Mouse (Mus musculus): ENCODE measurements at regions not wholly inside any gene's neighbourhood (a gene's known extent, or its start where the extent isn't known, plus 50 kb on each side); places are given as distances from the start of the nearest gene placed in this dataset.

GRCm38 (mm10) chr13:51962676-51963075, 116.2 kb downstream of the Gadd45g start:
- Histone ChIP-seq H3K36me3 (no peaks in the 10 kb centered on the region), H3K9me3 (no peaks in the 10 kb centered on the region), H3K9ac (no peak overlapping the region), H3K4me2 (replicated peaks) (no peak overlapping the region), H3K4me1 (peaks cover 23% of the 10 kb centered on the region), H3K27me3 (no peaks in the 10 kb centered on the region), H3K4me3 (no peak overlapping the region), H3K27ac (no peak overlapping the region)
- 44% methylated on average over 5 of the region's 5 CpGs for WGBS
- no peak for ATAC-seq (ENCODE audit: low FRiP score, low read depth)

GRCm38 (mm10) chr13:51963966-51964365, 117.5 kb downstream of the Gadd45g start:
- Histone ChIP-seq H3K27ac (no peak overlapping the region), H3K27me3 (no peaks in the 10 kb centered on the region), H3K9me3 (no peaks in the 10 kb centered on the region), H3K4me1 (peaks cover 30% of the 10 kb centered on the region), H3K4me2 (replicated peaks) (no peak overlapping the region), H3K9ac (no peak overlapping the region), H3K4me3 (no peak overlapping the region), H3K36me3 (no peaks in the 10 kb centered on the region)
- no peak for ATAC-seq (ENCODE audit: low FRiP score, low read depth)
- WGBS = 76% methylated on average over 6 of the region's 6 CpGs

DNA sequence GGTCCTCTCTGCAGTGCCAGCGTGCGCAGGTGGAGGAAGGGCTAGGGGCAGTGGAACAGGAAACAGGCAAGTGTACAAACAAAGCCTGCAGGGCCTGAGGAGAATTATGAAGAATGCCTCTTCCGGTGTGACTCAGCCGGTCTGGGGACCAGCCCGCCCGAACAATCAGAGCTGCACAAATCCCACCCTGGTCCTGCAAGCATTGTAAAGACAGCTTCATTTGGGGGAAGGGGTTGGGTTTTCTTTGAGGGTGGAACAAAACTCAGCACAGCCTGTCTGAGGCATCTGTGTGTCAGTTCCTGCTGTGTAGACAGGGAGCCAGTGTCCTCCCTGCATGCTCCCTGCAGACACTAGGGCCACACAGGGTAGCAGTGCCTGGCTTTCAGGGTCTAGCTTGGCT, 117.9 kb downstream of the Gadd45g start:
- ATAC-seq (ENCODE audit: low FRiP score, low read depth) = no peak
- H3K36me3 ChIP-seq = no peaks in the 10 kb centered on the region
- H3K27ac ChIP-seq = 0 out of 2 replicates have a peak overlapping the region, but pooled peaks have one; percentile 12
- H3K4me3 ChIP-seq = no peak overlapping the region
- no peak overlapping the region for H3K4me2 ChIP-seq (replicated peaks)
- peaks cover 32% of the 10 kb centered on the region for H3K4me1 ChIP-seq
- 36% methylated on average over 6 of the region's 6 CpGs for WGBS
- H3K9ac ChIP-seq = no peak overlapping the region
- H3K27me3 ChIP-seq = no peaks in the 10 kb centered on the region
- H3K9me3 ChIP-seq = no peaks in the 10 kb centered on the region

DNA sequence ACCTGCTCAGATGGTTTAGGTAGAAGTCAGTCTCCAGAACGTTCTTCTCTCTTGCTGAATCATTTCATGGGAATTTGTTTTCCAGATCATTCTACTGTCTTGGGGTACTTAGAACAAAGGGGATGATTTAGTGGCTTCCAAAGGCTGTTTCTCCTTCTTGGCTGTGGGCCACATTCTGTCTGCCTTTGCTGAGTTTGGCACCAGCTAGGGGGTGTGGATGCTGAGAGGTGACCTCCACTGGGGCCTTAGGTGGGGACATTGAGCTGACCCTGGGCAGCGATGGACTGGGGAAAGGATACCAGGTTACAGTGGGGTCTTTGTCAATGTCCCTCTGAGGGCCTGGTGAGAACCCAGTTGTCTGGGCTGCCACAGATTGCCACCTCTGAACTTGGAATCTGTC, 118.4 kb downstream of the Gadd45g start:
- Histone ChIP-seq H3K9me3 (no peaks in the 10 kb centered on the region), H3K4me2 (replicated peaks) (no peak overlapping the region), H3K27ac (0 out of 2 replicates have a peak overlapping the region, but pooled peaks have one; percentile 12), H3K27me3 (no peaks in the 10 kb centered on the region), H3K4me3 (no peak overlapping the region), H3K9ac (no peak overlapping the region), H3K4me1 (peaks cover 34% of the 10 kb centered on the region), H3K36me3 (no peaks in the 10 kb centered on the region)
- no peak for ATAC-seq (ENCODE audit: low FRiP score, low read depth)
- WGBS = 73% methylated on average over 2 of the region's 2 CpGs

GRCm38 (mm10) chr13:51968103-51968502, 121.6 kb downstream of the Gadd45g start:
- Histone ChIP-seq H3K9me3 (no peaks in the 10 kb centered on the region), H3K9ac (no peak overlapping the region), H3K4me2 (replicated peaks) (no peak overlapping the region), H3K27me3 (no peaks in the 10 kb centered on the region), H3K27ac (no peak overlapping the region), H3K36me3 (no peaks in the 10 kb centered on the region), H3K4me1 (peaks cover 43% of the 10 kb centered on the region), H3K4me3 (no peak overlapping the region)
- WGBS = 82% methylated on average over 6 of the region's 6 CpGs
- no peak for ATAC-seq (ENCODE audit: low FRiP score, low read depth)

DNA sequence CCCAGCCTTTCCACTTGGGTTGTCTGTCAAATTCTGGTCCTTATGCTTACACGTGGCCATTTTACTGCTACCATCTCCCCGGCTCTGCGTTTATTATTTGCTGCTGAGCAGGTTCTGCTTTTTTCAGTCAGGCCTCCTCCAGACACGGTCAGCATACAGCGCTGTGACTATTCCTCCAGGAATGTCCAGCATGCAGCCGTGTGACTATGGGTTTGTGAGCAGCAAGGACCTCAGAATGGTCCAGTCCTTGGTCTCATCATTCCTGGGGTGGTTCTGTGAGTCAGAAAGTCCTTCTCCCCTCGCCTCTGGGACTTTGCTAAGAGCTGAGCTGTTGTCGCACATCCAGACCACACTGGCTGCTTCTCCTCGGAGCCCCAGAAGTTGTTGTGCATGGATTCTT, 122.3 kb downstream of the Gadd45g start:
- Histone ChIP-seq H3K4me3 (no peak overlapping the region), H3K4me2 (replicated peaks) (no peak overlapping the region), H3K27ac (no peak overlapping the region), H3K4me1 (peaks cover 50% of the 10 kb centered on the region), H3K9me3 (no peaks in the 10 kb centered on the region), H3K9ac (no peak overlapping the region), H3K27me3 (no peaks in the 10 kb centered on the region), H3K36me3 (no peaks in the 10 kb centered on the region)
- WGBS = 65% methylated on average over 9 of the region's 9 CpGs
- no peak for ATAC-seq (ENCODE audit: low FRiP score, low read depth)

- no peaks in the 10 kb centered on the region for H3K27me3 ChIP-seq
- H3K4me2 ChIP-seq (replicated peaks) = no peak overlapping the region
- peaks cover 51% of the 10 kb centered on the region for H3K4me1 ChIP-seq
- H3K9ac ChIP-seq = no peak overlapping the region
- no peaks in the 10 kb centered on the region for H3K36me3 ChIP-seq
- no peak for ATAC-seq (ENCODE audit: low FRiP score, low read depth)
- no peak overlapping the region for H3K27ac ChIP-seq
- no peaks in the 10 kb centered on the region for H3K9me3 ChIP-seq
- no peak overlapping the region for H3K4me3 ChIP-seq
- WGBS = 80% methylated on average over 11 of the region's 11 CpGs
Observed at GRCm38 (mm10) chr13:51970051-51970450, 123.6 kb downstream of the Gadd45g start.

GRCm38 (mm10) chr13:51972656-51973310, 126.3 kb downstream of the Gadd45g start:
- Histone ChIP-seq H3K4me1 (peaks cover 70% of the 10 kb centered on the region), H3K27ac (peak overlapping the region; percentile 88), H3K9me3 (peaks cover 7% of the 10 kb centered on the region; the same call in 1 of the 2 replicates), H3K27me3 (no peaks in the 10 kb centered on the region), H3K4me2 (replicated peaks) (peak overlapping the region; percentile 52), H3K36me3 (no peaks in the 10 kb centered on the region), H3K4me3 (no peak overlapping the region), H3K9ac (peak overlapping the region; percentile 40; the same call in 1 of the 2 replicates)
- 21% methylated on average over 12 of the region's 12 CpGs for WGBS
- peak; percentile 25; the same call in 1 of the 2 replicates for ATAC-seq (ENCODE audit: low FRiP score, low read depth)

GRCm38 (mm10) chr13:51973461-51973860, 127.0 kb downstream of the Gadd45g start:
- no peak overlapping the region for H3K4me3 ChIP-seq
- WGBS = 22% methylated on average over 10 of the region's 10 CpGs
- no peak overlapping the region; the same call in 1 of the 2 replicates for H3K9ac ChIP-seq
- H3K27me3 ChIP-seq = no peaks in the 10 kb centered on the region
- H3K36me3 ChIP-seq = no peaks in the 10 kb centered on the region
- ATAC-seq (ENCODE audit: low FRiP score, low read depth) = peak; percentile 52
- H3K4me2 ChIP-seq (replicated peaks) = peak overlapping the region; percentile 52
- H3K27ac ChIP-seq = peak overlapping the region; percentile 88
- peaks cover 9% of the 10 kb centered on the region; the same call in 1 of the 2 replicates for H3K9me3 ChIP-seq
- H3K4me1 ChIP-seq = peaks cover 68% of the 10 kb centered on the region

DNA sequence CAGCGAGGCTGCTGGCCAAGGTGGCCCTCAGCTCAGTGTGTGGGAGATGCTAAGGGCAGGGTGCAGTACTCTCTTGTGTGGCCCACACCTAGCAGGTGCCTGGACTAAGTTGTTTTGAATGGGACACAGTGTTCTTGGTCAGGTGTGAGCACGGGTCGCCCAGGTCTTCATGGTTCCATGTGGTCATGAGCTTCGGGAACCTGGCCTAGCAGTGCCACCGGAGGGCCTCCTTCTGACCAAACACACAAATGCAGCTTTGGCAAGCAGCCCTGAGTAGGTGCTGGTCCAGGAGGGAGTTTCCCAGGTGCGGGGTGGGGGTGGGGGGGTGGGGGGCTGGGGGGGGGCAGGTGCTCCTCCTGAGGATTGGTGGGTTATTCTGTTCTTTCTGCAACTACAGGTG, 127.6 kb downstream of the Gadd45g start:
- Histone ChIP-seq H3K4me2 (replicated peaks) (peak overlapping the region; percentile 52; the same call in 1 of the 2 replicates), H3K36me3 (no peaks in the 10 kb centered on the region), H3K27me3 (no peaks in the 10 kb centered on the region), H3K9ac (no peak overlapping the region), H3K9me3 (peaks cover 9% of the 10 kb centered on the region; the same call in 1 of the 2 replicates), H3K27ac (peak overlapping the region; percentile 88), H3K4me3 (no peak overlapping the region), H3K4me1 (peaks cover 61% of the 10 kb centered on the region)
- WGBS = 91% methylated on average over 6 of the region's 6 CpGs
- ATAC-seq (ENCODE audit: low FRiP score, low read depth) = peak; percentile 6; the same call in 1 of the 2 replicates

- no peak overlapping the region for H3K4me3 ChIP-seq
- H3K4me2 ChIP-seq (replicated peaks) = peak overlapping the region; percentile 37
- 43% methylated on average over 10 of the region's 10 CpGs for WGBS
- no peaks in the 10 kb centered on the region for H3K27me3 ChIP-seq
- no peak overlapping the region for H3K9ac ChIP-seq
- peak overlapping the region; percentile 88 for H3K27ac ChIP-seq
- no peak for ATAC-seq (ENCODE audit: low FRiP score, low read depth)
- peaks cover 61% of the 10 kb centered on the region for H3K4me1 ChIP-seq
- peaks cover 9% of the 10 kb centered on the region; the same call in 1 of the 2 replicates for H3K9me3 ChIP-seq
- H3K36me3 ChIP-seq = no peaks in the 10 kb centered on the region
Observed at GRCm38 (mm10) chr13:51975330-51975729, 128.9 kb downstream of the Gadd45g start.

- Histone ChIP-seq H3K4me3 (no peak overlapping the region), H3K27ac (peak overlapping the region; percentile 88), H3K27me3 (no peaks in the 10 kb centered on the region), H3K9me3 (peaks cover 9% of the 10 kb centered on the region; the same call in 1 of the 2 replicates), H3K9ac (no peak overlapping the region), H3K36me3 (no peaks in the 10 kb centered on the region), H3K4me2 (replicated peaks) (peak overlapping the region; percentile 37), H3K4me1 (peaks cover 64% of the 10 kb centered on the region)
- WGBS = 29% methylated on average over 7 of the region's 7 CpGs
- ATAC-seq (ENCODE audit: low FRiP score, low read depth) = peak; percentile 70
Observed at GRCm38 (mm10) chr13:51975801-51976601, 129.5 kb downstream of the Gadd45g start.
